Mouse (Mus musculus) midbrain, postnatal 0 days (tissue): Measurements from ENCODE around the gene Gc. TPM values are rescaled to one million over a fixed set of nuclear protein-coding genes. Genes with fewer than 3 reads are reported as not detected.

ENCODE experiments used
- ATAC-seq: fragments of 200-750 bp; cut with Nextera tagmentation; 2 replicates; pipeline ENCODE4 v1.8.0; 2017; ENCODE audit warnings: moderate number of reproducible peaks, mild to moderate bottlenecking, moderate TSS enrichment, moderate library complexity; ENCODE audit not compliant: low FRiP score
- DNase-seq: peaks from one replicate; pipeline ENCODE4 v3.0.0-alpha.2; 2015; ENCODE audit warnings: low spot score
- H3K27ac ChIP-seq: fragments of 300-500 bp; sonication (generic); 2 replicates; pipeline ENCODE4 v1.5.1; 2014; ENCODE audit warnings: low read depth, mild to moderate bottlenecking, low read length, mixed read lengths
- H3K27me3 ChIP-seq: fragments of 300-500 bp; sonication (generic); 2 replicates; pipeline ENCODE4 v1.6.1; 2014; ENCODE audit warnings: low read length, control low read depth, mixed read lengths; ENCODE audit not compliant: insufficient read depth
- H3K36me3 ChIP-seq: fragments of 300-500 bp; sonication (generic); 2 replicates; pipeline ENCODE4 v1.6.1; 2014; ENCODE audit warnings: low read length, control low read depth, mixed read lengths; ENCODE audit not compliant: insufficient read depth
- H3K4me1 ChIP-seq: fragments of 300-500 bp; sonication (generic); 2 replicates; pipeline ENCODE4 v1.6.1; 2014; ENCODE audit warnings: mild to moderate bottlenecking, control low read depth, antibody characterized with exemption, low read length, mixed read lengths; ENCODE audit not compliant: insufficient read depth
- H3K4me2 ChIP-seq: fragments of 300-500 bp; sonication (generic); 2 replicates; pipeline ENCODE4 v1.6.1; 2014; ENCODE audit warnings: low read depth, mild to moderate bottlenecking, low read length, mixed read lengths; ENCODE audit not compliant: poor library complexity, severe bottlenecking
- H3K4me3 ChIP-seq: fragments of 300-500 bp; sonication (generic); 2 replicates; pipeline ENCODE4 v1.5.1; 2014; ENCODE audit warnings: low read depth, mild to moderate bottlenecking, low read length, moderate library complexity
- H3K9ac ChIP-seq: fragments of 300-500 bp; sonication (generic); replicated peaks from 2 replicates; pipeline ENCODE4 v1.6.1; 2014; ENCODE audit warnings: mild to moderate bottlenecking, low read length, moderate library complexity, mixed read lengths; ENCODE audit not compliant: poor library complexity, severe bottlenecking
- H3K9me3 ChIP-seq: fragments of 300-500 bp; sonication (generic); 2 replicates; pipeline ENCODE4 v1.6.1; 2016; ENCODE audit warnings: low read length, control low read depth
- CTCF ChIP-seq: IDR thresholded peaks from 2 replicates; pipeline ENCODE4 v1.5.1; 2016; ENCODE audit warnings: antibody characterized with exemption, mild to moderate bottlenecking
- WGBS: fragments of 180-500 bp; shearing (Covaris S2); extraction: QIAGEN DNeasy Blood & Tissue Kit; methylation state at CpG from one replicate; pipeline ENCODE4 v1.1.7; 2014; 5-methylcytosine and 5-hydroxymethylcytosine counted together
- polyA plus RNA-seq: library from polyadenylated mRNA; unstranded; fragments of >200 nt; fragmentation: Nextera tagmentation; extraction: Ambion mirVana; gene quantifications from 2 replicates; pipeline ENCODE4 v1.2.1, GENCODE M21; 2015
- total RNA-seq: library from RNA; depleted of rRNA; stranded (reverse); fragments of >200 nt; gene quantifications from 2 replicates; pipeline ENCODE4 v1.2.3, GENCODE M21; 2014; rRNA removed

Gene Gc
- total and polyA plus RNA-seq, 2 experiments from 2014 or later = 0.11 TPM; not detected in 1

GRCm38 (mm10) chr5:89384204-89384603 is 73.5 kb downstream of the Gc start:
- peak; percentile 86 for TF ChIP-seq CTCF
- 35% methylated on average over 5 of the region's 5 CpGs for WGBS
- Histone ChIP-seq H3K36me3 (no peaks in the 10 kb centered on the region), H3K27me3 (no peaks in the 10 kb centered on the region), H3K4me1 (no peaks in the 10 kb centered on the region), H3K27ac (no peak overlapping the region), H3K9me3 (no peaks in the 10 kb centered on the region), H3K4me3 (no peak overlapping the region), H3K4me2 (no peak overlapping the region), H3K9ac (no peak overlapping the region)
- ATAC-seq = peak; percentile 73
- peak; percentile 81 for DNase-seq

GRCm38 (mm10) chr5:89381340-89381739 is 76.4 kb downstream of the Gc start:
- no peak for DNase-seq
- ATAC-seq = no peak
- Histone ChIP-seq H3K27me3 (no peaks in the 10 kb centered on the region), H3K4me1 (no peaks in the 10 kb centered on the region), H3K4me2 (no peak overlapping the region), H3K36me3 (no peaks in the 10 kb centered on the region), H3K27ac (no peak overlapping the region), H3K4me3 (no peak overlapping the region), H3K9ac (no peak overlapping the region), H3K9me3 (no peaks in the 10 kb centered on the region)
- 90% methylated on average over 4 of the region's 4 CpGs for WGBS
- TF ChIP-seq CTCF = no peak

GRCm38 (mm10) chr5:89370140-89370539 is 87.6 kb downstream of the Gc start:
- 47% methylated on average over 1 of the region's 1 CpGs for WGBS
- no peak for ATAC-seq

GRCm38 (mm10) chr5:89368045-89368743 is 89.5 kb downstream of the Gc start:
- DNase-seq (no peak), ATAC-seq (no peak)
- Histone ChIP-seq H3K9ac (no peak overlapping the region), H3K9me3 (no peaks in the 10 kb centered on the region), H3K4me3 (no peak overlapping the region), H3K27me3 (no peaks in the 10 kb centered on the region), H3K4me2 (no peak overlapping the region), H3K27ac (no peak overlapping the region), H3K4me1 (no peaks in the 10 kb centered on the region), H3K36me3 (no peaks in the 10 kb centered on the region)
- 13% methylated on average over 4 of the region's 4 CpGs for WGBS
- no peak for TF ChIP-seq CTCF

More at GRCm38 (mm10) chr5:89370140-89370539, 87.6 kb downstream of the Gc start:
- H3K4me2 ChIP-seq = no peak overlapping the region
- H3K9me3 ChIP-seq = no peaks in the 10 kb centered on the region
- H3K9ac ChIP-seq = no peak overlapping the region
- H3K4me1 ChIP-seq = no peaks in the 10 kb centered on the region
- H3K27ac ChIP-seq = no peak overlapping the region
- DNase-seq = no peak
- no peaks in the 10 kb centered on the region for H3K27me3 ChIP-seq
- H3K4me3 ChIP-seq = no peak overlapping the region
- H3K36me3 ChIP-seq = no peaks in the 10 kb centered on the region
- TF ChIP-seq CTCF = no peak

Other genes with a start within 250 kb of the Gc start
- 0.38 and 0.52 TPM in 2 replicates for gene Npffr2, start 69.5 kb upstream of the Gc start, total RNA-seq
- gene Npffr2, start 69.5 kb upstream of the Gc start, polyA plus RNA-seq = 0.12 TPM in 1 of 2 replicates, not detected in the other